Mouse (Mus musculus) heart, postnatal 36 days (tissue): ENCODE measurements at regions not wholly inside any gene's neighbourhood (a gene's known extent, or its start where the extent isn't known, plus 50 kb on each side); places are given as distances from the start of the nearest gene placed in this dataset.
A peak's percentile ranks its signal among the peaks of the same experiment; 100 is the strongest.

ENCODE experiments used
- DNase-seq, 2 experiments: peaks; one replicate each; pipeline ENCODE4 v3.0.0; 2021 to 2022
- intact Hi-C: fragments of 180-260 bp; cut with DNase I; formaldehyde crosslinking; loops from one replicate; pipeline ENCODE4 v1.15.1; 2025

DNA sequence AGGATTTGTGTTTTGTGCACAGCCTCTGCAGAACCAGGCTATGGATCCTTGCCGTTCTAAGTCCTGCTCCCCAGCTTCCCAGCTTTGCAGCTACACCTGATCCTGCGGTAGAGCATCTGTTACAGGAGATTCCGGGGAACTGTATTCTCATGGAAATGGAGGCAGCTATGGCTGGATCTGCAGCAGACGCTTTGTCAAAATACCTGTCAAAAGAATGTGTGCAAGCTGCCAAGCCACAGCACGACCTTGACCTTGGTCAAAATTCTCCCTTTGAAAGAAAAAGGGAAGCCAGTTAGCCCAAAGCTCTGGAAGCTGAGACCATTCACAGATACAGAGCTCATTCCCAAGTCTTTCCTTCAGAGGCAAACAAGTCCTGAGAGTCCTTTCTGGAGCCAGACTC, 255.3 kb downstream of the Med13l start:
- DNase-seq: no peak
- intact Hi-C loops: no loop called here

GRCm38 (mm10) chr5:118818294-118818693, 257.8 kb downstream of the Med13l start:
- intact Hi-C loops: no loop called here

GRCm38 (mm10) chr5:118824791-118825190, 264.3 kb downstream of the Med13l start:
- peak in 1 of 2 experiments; percentile 17 for DNase-seq
- intact Hi-C loops: no loop called here

More at GRCm38 (mm10) chr5:118818294-118818693, 257.8 kb downstream of the Med13l start:
- DNase-seq: no peak

DNA sequence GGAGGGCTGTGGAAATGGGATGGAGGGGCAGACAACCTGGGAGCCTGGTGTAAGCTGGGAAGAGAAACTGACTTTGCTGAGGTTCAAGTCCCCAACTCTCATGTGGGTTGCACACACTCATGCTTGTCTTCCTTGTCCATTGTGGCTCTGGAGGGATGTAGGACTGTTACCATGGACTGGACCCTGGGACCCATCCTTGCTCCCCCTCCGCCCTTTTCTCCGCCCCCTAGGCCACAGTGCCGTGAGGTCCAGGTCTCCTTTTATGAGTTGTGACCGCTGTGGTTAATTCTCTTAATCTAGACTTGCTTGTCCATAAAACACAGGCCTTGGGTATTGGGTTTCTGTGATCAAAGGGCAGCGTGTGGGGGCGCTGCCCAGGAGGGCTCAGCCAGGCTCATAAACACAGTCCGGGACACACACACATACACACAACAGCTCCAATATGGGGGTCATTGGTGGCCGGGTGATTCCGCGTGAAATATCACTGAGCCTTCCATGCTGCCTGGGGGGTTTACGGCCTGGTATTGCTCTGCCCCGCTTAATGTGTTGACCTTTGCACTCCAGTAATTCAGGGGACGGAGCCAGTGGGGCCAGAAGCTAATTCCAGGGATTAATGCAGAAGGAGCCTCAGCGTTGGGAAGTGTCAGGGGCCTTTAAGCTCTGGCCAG, 268.7 kb downstream of the Med13l start:
- no peak for DNase-seq
- intact Hi-C loops: no loop called here

- DNase-seq: peak; percentile 25 to 30
- intact Hi-C loops: no loop called here
Observed at GRCm38 (mm10) chr5:118832701-118833100, 272.2 kb downstream of the Med13l start.

GRCm38 (mm10) chr5:118834129-118834528, 273.6 kb downstream of the Med13l start:
- intact Hi-C loops: no loop called here
- no peak for DNase-seq

DNA sequence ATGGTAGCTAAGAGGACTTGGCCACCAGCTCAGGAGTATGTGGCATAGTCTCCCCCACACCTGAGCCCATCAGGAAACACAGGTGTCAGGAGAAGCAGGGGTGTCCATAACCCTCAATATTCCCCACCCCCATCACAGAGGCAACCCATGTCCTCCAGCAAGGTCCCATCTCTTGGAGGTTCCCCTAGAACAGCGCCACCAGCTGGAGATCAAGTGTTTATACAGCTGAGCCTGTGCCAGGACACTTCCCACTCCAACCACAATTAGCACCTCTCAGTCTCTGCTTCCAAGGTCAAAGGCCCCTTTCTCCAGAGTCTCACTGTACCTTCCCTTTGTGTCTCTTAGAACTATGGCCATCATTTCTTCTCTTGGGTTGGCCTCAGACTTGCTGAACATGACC, 276.5 kb downstream of the Med13l start:
- intact Hi-C loops: no loop called here
- no peak for DNase-seq

GRCm38 (mm10) chr5:118838421-118838820, 277.9 kb downstream of the Med13l start:
- intact Hi-C loops: no loop called here
- DNase-seq: no peak

DNA sequence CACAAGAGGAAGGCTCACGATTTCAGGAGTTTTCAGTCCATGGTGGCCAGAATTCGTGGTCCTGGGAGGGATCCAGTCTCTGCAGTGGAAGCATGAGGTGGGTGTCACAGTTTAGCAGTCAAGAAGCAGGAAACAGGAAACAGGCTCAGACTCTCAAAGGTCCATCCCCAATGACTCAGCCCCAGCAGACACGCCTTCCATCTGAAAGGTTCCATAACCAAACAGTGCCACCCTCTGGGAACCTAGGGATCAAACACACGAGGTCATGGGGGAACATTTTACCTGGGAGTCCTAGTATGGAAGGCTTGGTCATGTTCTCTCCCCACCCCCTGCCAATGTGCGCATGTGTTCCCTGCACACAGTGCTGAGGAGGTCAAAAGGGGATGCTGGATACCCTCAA, 279.4 kb downstream of the Med13l start:
- intact Hi-C loops: no loop called here
- no peak for DNase-seq

GRCm38 (mm10) chr5:118841210-118842016, 280.9 kb downstream of the Med13l start:
- intact Hi-C loops: no loop called here
- DNase-seq: no peak

DNA sequence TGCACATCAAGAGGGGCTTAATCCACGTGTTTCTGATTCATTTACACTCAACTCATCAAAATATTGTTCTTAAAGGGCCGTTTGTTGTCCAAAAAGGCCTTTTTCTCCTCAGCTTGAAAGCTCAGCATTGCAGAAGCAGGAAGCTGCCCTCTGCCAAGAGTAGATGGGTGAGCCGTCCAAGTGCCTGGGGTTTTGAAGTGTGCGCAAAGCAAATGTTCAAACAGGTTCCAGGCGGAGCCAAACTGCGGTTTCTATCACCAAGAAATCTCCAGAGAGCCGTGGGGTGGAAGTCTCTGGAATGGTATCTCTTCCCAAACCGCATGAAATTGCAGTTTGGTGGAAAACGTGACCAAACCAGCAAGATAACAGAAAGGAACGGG, 281.5 kb downstream of the Med13l start:
- intact Hi-C loops: no loop called here
- no peak for DNase-seq

- intact Hi-C loops: no loop called here
- no peak for DNase-seq
Observed at GRCm38 (mm10) chr5:118857001-118857400, 296.5 kb downstream of the Med13l start.

DNA sequence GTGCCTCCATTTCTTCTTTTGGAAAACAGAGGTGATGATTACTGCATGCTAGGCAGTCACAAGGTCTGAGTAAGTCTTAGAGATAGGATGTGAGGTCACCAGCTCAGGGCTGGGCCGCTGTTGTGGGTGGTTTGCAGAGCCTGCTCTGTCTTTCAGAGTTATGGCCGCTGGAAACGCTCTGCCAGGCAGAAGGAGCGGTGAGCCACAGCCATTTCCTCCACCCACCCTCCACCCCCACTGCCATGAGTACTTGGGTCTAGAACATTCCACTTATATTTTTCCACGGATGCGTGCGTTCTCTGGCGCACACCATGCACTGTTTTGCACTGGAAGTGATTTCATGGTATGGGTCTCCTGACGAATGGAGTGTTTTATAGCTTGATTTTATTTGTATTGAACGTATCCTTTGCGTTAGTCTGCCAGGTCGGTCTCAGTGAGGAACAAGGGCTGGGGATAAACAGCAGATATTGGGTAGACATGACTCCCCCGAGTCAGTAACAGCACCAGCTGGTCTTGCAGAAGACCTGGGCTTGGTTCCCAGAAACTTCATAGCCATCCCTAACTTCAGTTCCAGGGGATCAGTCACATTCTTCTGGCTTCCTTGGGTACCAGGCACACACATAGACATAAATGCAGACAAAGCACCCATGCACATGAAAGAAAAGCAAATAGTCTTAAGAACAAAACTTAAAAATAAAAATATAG, 300.8 kb downstream of the Med13l start:
- intact Hi-C loops: no loop called here

GRCm38 (mm10) chr5:118867511-118867910, 307.0 kb downstream of the Med13l start:
- intact Hi-C loops: no loop called here
- DNase-seq: no peak

More for the DNA sequence above, 300.8 kb downstream of the Med13l start:
- DNase-seq: no peak

GRCm38 (mm10) chr5:118869330-118869729, 308.9 kb downstream of the Med13l start:
- intact Hi-C loops: no loop called here
- DNase-seq: no peak

GRCm38 (mm10) chr5:118873871-118874270, 313.4 kb downstream of the Med13l start:
- DNase-seq: no peak
- intact Hi-C loops: no loop called here

- intact Hi-C loops: no loop called here
- no peak for DNase-seq
Observed at GRCm38 (mm10) chr5:118875096-118875637, 314.7 kb downstream of the Med13l start.

DNA sequence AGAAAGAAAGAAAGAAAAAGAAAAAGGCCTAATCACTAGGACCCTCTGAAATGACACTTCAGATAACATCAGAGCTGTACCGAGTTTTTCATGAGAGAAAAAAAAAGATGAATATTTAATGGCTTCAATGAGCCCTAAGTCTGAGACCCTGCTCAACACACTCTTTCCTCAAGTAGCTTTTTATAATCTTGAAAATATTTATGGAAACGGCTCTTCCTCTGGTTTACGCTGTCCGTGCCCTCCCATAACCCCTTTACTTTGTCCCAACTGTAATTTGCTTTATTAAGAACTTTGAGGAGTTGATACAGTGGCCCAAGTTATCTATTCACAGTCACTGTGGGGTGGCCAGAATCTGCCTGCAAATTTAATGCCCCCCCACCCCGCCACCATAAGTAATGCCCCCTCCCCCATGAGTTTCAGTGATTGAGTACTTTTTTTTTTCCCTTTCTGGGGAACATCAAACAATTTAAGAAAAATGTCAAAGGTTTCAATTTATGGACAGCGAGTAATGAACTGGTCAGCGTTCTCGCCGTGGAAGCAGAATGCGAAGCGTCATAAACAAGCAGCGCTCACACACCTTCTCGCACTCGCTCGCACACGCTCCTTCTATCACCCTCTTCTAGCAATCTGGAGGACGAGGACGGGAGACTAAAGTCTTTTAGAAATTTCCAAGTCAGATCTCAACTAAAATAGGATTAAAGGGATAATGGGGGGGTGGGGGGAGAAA, 316.3 kb downstream of the Med13l start:
- no peak for DNase-seq
- intact Hi-C loops: loop anchor here (1.0 to 2.0 kb wide), 3 partner anchors 96 to 815 kb away; no protein-coding TSS in a partner anchor

- peak; percentile 42 to 64 for DNase-seq
- intact Hi-C loops: loop anchor here (1.0 to 2.0 kb wide), 3 partner anchors 96 to 814 kb away; no protein-coding TSS in a partner anchor
Observed at GRCm38 (mm10) chr5:118877313-118877669, 316.8 kb downstream of the Med13l start.

DNA sequence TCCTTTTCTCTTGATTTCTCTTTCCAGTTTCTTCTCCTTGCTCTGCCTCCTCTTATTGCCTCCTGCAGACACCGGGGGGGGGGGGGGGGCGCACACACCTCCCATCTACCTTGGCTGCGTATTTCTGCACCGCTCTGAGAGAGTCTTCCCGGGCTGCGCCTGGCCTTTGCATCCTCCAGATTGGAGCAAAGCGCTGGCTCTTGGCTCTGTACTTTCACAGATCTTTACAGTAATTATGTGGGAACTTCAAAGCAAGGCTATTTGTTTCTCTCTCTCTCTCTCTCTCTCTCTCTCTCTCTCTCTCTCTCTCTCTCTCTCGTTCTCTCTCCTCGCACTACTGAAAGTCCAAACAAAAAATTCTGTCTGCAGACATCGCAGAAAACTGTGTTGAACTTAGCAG, 317.4 kb downstream of the Med13l start:
- DNase-seq: no peak
- intact Hi-C loops: loop anchor here (1.0 to 2.0 kb wide), 3 partner anchors 97 to 813 kb away; no protein-coding TSS in a partner anchor
